Comparison of ENCODE assay signal across 8 mouse cellular contexts in the genomic region with DNA sequence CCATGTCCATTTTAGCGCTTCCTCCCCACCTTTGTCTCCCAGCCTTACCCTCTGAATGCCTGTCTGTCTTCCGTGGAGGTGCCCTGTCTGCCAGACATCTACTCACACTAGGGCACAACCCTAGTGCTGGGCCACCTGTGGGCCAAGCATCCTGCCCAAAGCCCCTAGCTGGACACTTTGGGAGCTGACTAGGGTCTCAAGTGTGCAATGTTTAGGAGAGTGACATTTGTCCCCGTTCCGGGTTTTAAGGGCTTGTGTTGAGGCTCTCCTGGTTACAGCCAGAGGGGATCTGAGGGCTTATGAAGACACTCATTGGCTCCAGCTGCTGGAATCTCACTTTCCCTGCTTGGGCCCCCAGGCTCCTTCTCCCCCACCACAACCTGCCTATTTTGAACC. TPM values are rescaled to one million over a fixed set of nuclear protein-coding genes. Genes with fewer than 3 reads are reported as not detected.
A peak's percentile ranks its signal among the peaks of the same experiment; 100 is the strongest.
DNase-seq lines count a peak whose midpoint lies in the region; ATAC-seq and TF ChIP-seq lines count a peak whose summit lies in the region.
"Had no signal": no experiment of that assay in that cellular context is flagged by ENCODE, and none has a peak within 500 bp of the region (broad histone marks: within the 10 kb centered on the region; RNA-seq: fewer than 3 reads in every experiment).

No protein-coding gene starts in this region.

- intact Hi-C loops in gastrocnemius, postnatal 14 days (cut with DNase I; ENCODE audit: low total_unique reads), result no loop called here

- no peaks in the 10 kb centered on the region for H3K9me3 ChIP-seq in lung, embryonic 14.5 days (ENCODE audit: low read depth, low read length)
- no peaks in the 10 kb centered on the region for H3K9me3 ChIP-seq in forebrain, embryonic 12.5 days
- no peaks in the 10 kb centered on the region for H3K9me3 ChIP-seq in limb, embryonic 13.5 days
- H3K9me3 ChIP-seq in stomach, embryonic 14.5 days (ENCODE audit: control insufficient read depth, low read depth, low read length), result no peaks in the 10 kb centered on the region

- peak; percentile 51 for DNase-seq in lung, embryonic 14.5 days
- no peak for DNase-seq in lung, adult 18-20 months
- DNase-seq in right cerebral cortex, postnatal 25 days, result no peak
- no peak for DNase-seq in gastrocnemius, postnatal 14 days
- DNase-seq: cerebellum, adult 2 months had no signal

- no peaks in the 10 kb centered on the region for H3K36me3 ChIP-seq in lung, embryonic 14.5 days (ENCODE audit: insufficient read depth)
- H3K36me3 ChIP-seq in forebrain, embryonic 12.5 days (replicated peaks), result no peaks in the 10 kb centered on the region
- H3K36me3 ChIP-seq in limb, embryonic 13.5 days, result no peaks in the 10 kb centered on the region
- no peaks in the 10 kb centered on the region for H3K36me3 ChIP-seq in stomach, embryonic 14.5 days (ENCODE audit: control insufficient read depth, insufficient read depth, low read length)

- peak overlapping the region; percentile 56 for H3K9ac ChIP-seq in lung, embryonic 14.5 days
- H3K9ac ChIP-seq in forebrain, embryonic 12.5 days, result peak overlapping the region; percentile 44; the same call in 1 of the 2 replicates
- peak overlapping the region; percentile 70 for H3K9ac ChIP-seq in limb, embryonic 13.5 days
- H3K9ac ChIP-seq in stomach, embryonic 14.5 days (replicated peaks; ENCODE audit: low read depth, low read length), result 0 out of 2 replicates have a peak overlapping the region, but pooled peaks have one; percentile 34

- no peak for TF ChIP-seq CTCF in lung, embryonic 14.5 days (IDR thresholded peaks at IDR 0.05; ENCODE audit: low read depth)

- H3K27ac ChIP-seq in lung, embryonic 14.5 days (ENCODE audit: low read depth), result peak overlapping the region; percentile 92
- no peak overlapping the region for H3K27ac ChIP-seq in forebrain, embryonic 12.5 days
- H3K27ac ChIP-seq in limb, embryonic 13.5 days, result peak overlapping the region; percentile 88
- H3K27ac ChIP-seq in stomach, embryonic 14.5 days (ENCODE audit: low read length), result peak overlapping the region; percentile 86

- peaks cover 15% of the 10 kb centered on the region for H3K27me3 ChIP-seq in lung, embryonic 14.5 days (ENCODE audit: insufficient read depth, low read length)
- peaks cover 82% of the 10 kb centered on the region for H3K27me3 ChIP-seq in forebrain, embryonic 12.5 days
- peaks cover 4% of the 10 kb centered on the region; the same call in 1 of the 2 replicates for H3K27me3 ChIP-seq in limb, embryonic 13.5 days
- no peaks in the 10 kb centered on the region for H3K27me3 ChIP-seq in stomach, embryonic 14.5 days (ENCODE audit: control insufficient read depth, insufficient read depth, low read length)

- WGBS in lung, embryonic 14.5 days, result 12% methylated on average over 4 of the region's 4 CpGs
- 0% methylated on average over 4 of the region's 4 CpGs for WGBS in forebrain, embryonic 12.5 days
- 5% methylated on average over 4 of the region's 4 CpGs for WGBS in limb, embryonic 13.5 days
- WGBS in stomach, embryonic 14.5 days, result 3% methylated on average over 4 of the region's 4 CpGs

- H3K4me1 ChIP-seq in lung, embryonic 14.5 days (ENCODE audit: insufficient read depth), result peaks cover 22% of the 10 kb centered on the region
- peaks cover 49% of the 10 kb centered on the region for H3K4me1 ChIP-seq in forebrain, embryonic 12.5 days
- peaks cover 80% of the 10 kb centered on the region for H3K4me1 ChIP-seq in limb, embryonic 13.5 days
- peaks cover 46% of the 10 kb centered on the region for H3K4me1 ChIP-seq in stomach, embryonic 14.5 days (ENCODE audit: control insufficient read depth, insufficient read depth, low read length)

- H3K4me2 ChIP-seq in lung, embryonic 14.5 days, result peak overlapping the region; percentile 91
- H3K4me2 ChIP-seq in forebrain, embryonic 12.5 days, result peak overlapping the region; percentile 66
- H3K4me2 ChIP-seq in limb, embryonic 13.5 days (replicated peaks), result peak overlapping the region; percentile 90
- H3K4me2 ChIP-seq in stomach, embryonic 14.5 days (replicated peaks; ENCODE audit: low read depth, low read length), result peak overlapping the region; percentile 68

- peak overlapping the region; percentile 42; the same call in 1 of the 2 replicates for H3K4me3 ChIP-seq in lung, embryonic 14.5 days (ENCODE audit: low read depth, low read length)
- peak overlapping the region; percentile 41 for H3K4me3 ChIP-seq in forebrain, embryonic 12.5 days (replicated peaks)
- peak overlapping the region; percentile 48 for H3K4me3 ChIP-seq in limb, embryonic 13.5 days
- no peak overlapping the region for H3K4me3 ChIP-seq in stomach, embryonic 14.5 days (ENCODE audit: low read depth, low read length)

- no peak for ATAC-seq in lung, embryonic 14.5 days (ENCODE audit: insufficient read depth)
- ATAC-seq in forebrain, embryonic 12.5 days (ENCODE audit: low FRiP score), result no peak
- no peak for ATAC-seq in limb, embryonic 13.5 days (ENCODE audit: low FRiP score, low read depth)
- no peak for ATAC-seq in stomach, embryonic 14.5 days (ENCODE audit: insufficient number of reproducible peaks, insufficient read depth, low FRiP score, low read depth)

RNA-seq across cellular contexts. Expression of a gene that starts 42.5 kb away (rescaled TPM):
- polyA plus RNA-seq in lung, embryonic 14.5 days (2014; fragmentation: Nextera tagmentation; extraction: Ambion mirVana), result 29.7 and 33.2 TPM in 2 replicates
- 16.7 and 17.7 TPM in 2 replicates for polyA plus RNA-seq in forebrain, embryonic 12.5 days (2016; fragmentation: Nextera tagmentation; extraction: Ambion mirVana)
- polyA plus RNA-seq in limb, embryonic 13.5 days (2015; fragmentation: Nextera tagmentation; extraction: Ambion mirVana), result 47.9 and 48.7 TPM in 2 replicates
- 24.3 and 27.6 TPM in 2 replicates for polyA plus RNA-seq in stomach, embryonic 14.5 days (2014; fragmentation: Nextera tagmentation; extraction: Ambion mirVana)
- total RNA-seq in gastrocnemius, postnatal 14 days (2021), result 1 to 10 TPM; 2.9 to 4.8 TPM
